Mouse (Mus musculus): Measurements from ENCODE around the gene Tmie. TPM values are rescaled to one million over a fixed set of nuclear protein-coding genes. Genes with fewer than 3 reads are reported as not detected.
A peak's percentile ranks its signal among the peaks of the same experiment; 100 is the strongest.

Gene Tmie
- 0.49 and 0.74 TPM in 2 replicates for polyA plus RNA-seq (2015; fragmentation: Nextera tagmentation; extraction: Ambion mirVana)

DNA sequence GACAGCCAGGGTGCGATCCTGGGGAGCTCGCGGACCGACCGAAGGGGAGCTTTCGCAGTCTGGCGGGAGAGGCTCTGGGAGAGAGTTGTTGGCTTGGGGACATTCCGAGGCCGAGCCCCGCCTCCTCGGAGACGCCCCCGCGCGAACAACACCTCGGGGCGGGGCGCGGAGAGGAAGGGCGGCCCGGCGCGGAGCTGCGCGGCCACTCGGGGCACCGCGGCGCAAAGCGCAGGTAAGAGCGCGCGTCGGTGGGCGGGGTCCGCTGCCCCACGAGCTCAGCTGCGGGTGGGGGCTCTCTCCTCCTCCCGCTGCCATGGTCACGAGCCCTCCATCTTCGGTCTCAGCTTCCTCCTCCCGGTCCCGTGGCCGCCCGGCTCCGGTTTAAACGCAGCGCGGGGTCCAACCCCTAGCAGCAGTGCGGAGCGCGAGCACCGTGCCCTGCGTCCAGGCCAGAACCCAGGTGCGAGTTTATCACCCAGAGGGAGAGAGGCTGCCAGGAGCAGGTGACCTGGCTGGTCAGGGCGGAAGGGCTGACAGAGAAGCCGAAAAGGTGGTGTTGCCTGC is at the start of gene Tmie:
TSS of gene Tmie (minus strand) at position 116 of the 564 bp plus-strand sequence.
- under 1% methylated on average over 52 of the region's 57 CpGs for WGBS
- Histone ChIP-seq H3K9ac (replicated peaks) (peak within 1 kb of the TSS; percentile 54), H3K4me1 (replicated peaks) (peaks cover 18% of the 10 kb centered on the region), H3K27me3 (peaks cover 49% of the 10 kb centered on the region), H3K36me3 (no peaks in the 10 kb centered on the region), H3K4me2 (replicated peaks) (peak within 1 kb of the TSS; percentile 77), H3K4me3 (replicated peaks) (peak within 1 kb of the TSS; percentile 45), H3K9me3 (no peaks in the 10 kb centered on the region), H3K27ac (no peak within 1 kb of the TSS)
- no peak for ATAC-seq

DNA sequence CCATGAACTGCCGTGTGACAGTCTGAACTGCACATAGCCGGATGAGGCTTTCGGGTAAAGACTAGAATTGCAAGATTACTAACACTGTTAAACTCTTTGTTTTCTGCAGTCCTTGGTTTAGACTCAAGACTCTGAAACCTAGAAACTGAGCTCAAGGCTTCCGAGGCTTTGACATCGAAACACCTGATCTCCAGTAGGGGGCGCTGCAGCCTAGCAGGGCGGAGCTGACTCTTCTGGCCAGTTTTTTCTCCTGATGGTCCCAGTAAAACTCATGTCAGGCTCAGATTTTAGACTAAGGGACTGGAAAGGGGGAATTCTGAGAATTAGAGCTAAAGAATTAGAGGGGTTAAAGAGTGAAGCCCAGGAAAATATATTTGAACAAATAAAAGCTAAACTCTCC is 42.8 kb upstream of the Tmie start:
- Histone ChIP-seq H3K4me1 (replicated peaks) (no peaks in the 10 kb centered on the region), H3K36me3 (no peaks in the 10 kb centered on the region), H3K4me2 (replicated peaks) (no peak overlapping the region), H3K4me3 (replicated peaks) (no peak overlapping the region), H3K27me3 (no peaks in the 10 kb centered on the region), H3K9ac (replicated peaks) (no peak overlapping the region), H3K27ac (no peak overlapping the region), H3K9me3 (no peaks in the 10 kb centered on the region)
- WGBS = 18% methylated on average over 7 of the region's 7 CpGs
- ATAC-seq = no peak

DNA sequence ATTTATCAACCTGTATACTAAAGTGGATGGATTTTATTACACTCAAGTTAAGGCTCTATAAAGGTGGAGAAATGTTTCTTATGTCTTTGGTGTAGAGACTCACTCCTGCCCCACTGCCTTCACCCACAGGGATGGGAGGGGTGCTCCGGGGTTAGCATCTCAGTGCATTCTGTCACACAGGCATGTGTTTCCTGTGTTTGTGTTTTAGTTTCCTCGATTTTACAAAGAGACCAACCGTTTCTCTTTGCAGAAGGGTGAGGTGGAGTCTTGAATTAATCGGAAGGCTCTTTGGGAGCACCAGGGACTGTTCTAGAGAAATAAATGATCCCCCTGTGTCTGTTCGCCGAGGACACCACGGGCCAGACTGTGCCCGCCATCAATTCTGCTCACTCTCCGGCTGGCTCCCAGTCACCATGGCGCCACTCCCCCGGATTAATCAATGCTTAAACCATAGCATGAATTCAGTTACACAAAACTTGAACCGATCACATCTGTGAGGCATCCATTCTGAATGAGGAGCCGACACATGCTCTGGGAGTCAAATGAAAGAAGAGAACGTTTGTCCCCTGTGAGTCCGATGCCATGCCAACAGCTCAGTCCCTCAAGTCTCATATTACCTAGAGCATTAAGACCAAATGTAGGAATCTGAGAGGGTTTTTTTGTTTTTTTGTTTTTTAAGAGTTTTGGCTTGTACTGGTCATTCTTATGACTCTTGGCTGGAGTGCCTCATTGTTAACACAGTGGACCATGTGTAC is 40.9 kb upstream of the Tmie start:
- H3K4me2 ChIP-seq (replicated peaks) = no peak overlapping the region
- 59% methylated on average over 15 of the region's 15 CpGs for WGBS
- H3K27me3 ChIP-seq = no peaks in the 10 kb centered on the region
- no peak overlapping the region for H3K4me3 ChIP-seq (replicated peaks)
- H3K36me3 ChIP-seq = no peaks in the 10 kb centered on the region
- H3K27ac ChIP-seq = no peak overlapping the region
- no peak overlapping the region for H3K9ac ChIP-seq (replicated peaks)
- H3K4me1 ChIP-seq (replicated peaks) = no peaks in the 10 kb centered on the region
- no peak for ATAC-seq
- no peaks in the 10 kb centered on the region for H3K9me3 ChIP-seq

DNA sequence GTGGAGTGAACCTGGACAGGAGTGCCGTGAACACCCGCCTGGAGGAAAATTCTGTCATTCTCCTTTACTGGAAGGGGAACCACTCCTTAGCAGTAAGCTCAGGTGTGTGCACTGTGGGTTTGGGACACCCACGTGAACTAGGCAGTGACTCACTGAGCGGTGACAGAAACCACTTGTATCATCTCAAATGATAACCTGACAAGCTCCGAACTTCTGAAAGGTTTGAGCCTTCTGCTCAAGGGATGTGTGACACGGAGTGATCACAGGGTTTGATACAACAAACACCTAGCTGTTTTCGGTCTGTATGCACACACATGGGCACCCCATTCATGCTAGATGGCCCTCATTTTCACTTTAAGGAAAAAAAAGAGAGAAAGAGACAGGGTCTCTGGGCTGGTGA is 36.9 kb upstream of the Tmie start, which contains the start of gene Fam240a:
TSS of gene Fam240a (minus strand) at position 76 of the 400 bp plus-strand sequence.
- Histone ChIP-seq H3K27ac (no peak within 1 kb of the TSS), H3K36me3 (no peaks in the 10 kb centered on the region), H3K9me3 (no peaks in the 10 kb centered on the region), H3K9ac (replicated peaks) (no peak within 1 kb of the TSS), H3K4me2 (replicated peaks) (no peak within 1 kb of the TSS), H3K27me3 (no peaks in the 10 kb centered on the region), H3K4me3 (replicated peaks) (no peak within 1 kb of the TSS), H3K4me1 (replicated peaks) (no peaks in the 10 kb centered on the region)
- 97% methylated on average over 7 of the region's 7 CpGs for WGBS
- no peak for ATAC-seq

DNA sequence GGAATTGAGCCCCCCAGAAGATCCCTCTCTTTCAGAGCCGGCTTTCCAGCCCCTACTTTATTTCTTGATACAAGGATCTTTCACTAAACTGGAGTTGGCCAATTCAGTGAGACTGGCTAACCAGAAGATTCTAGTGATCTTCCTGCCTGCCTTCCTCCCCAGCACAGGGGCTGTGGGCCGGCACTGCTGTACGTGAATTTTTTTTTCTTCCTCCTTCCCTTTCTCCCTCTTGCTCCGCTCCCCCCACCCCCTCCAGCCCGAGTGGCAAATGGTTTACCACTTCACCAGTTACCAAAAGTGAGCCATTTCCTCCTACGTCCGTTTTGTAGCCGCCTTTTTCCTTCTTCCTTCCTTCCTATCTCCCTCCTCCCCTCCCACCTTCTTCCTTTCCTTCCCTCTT is 35.6 kb upstream of the Tmie start:
- Histone ChIP-seq H3K4me1 (replicated peaks) (no peaks in the 10 kb centered on the region), H3K4me3 (replicated peaks) (no peak overlapping the region), H3K9me3 (no peaks in the 10 kb centered on the region), H3K9ac (replicated peaks) (no peak overlapping the region), H3K36me3 (no peaks in the 10 kb centered on the region), H3K4me2 (replicated peaks) (no peak overlapping the region), H3K27ac (no peak overlapping the region), H3K27me3 (no peaks in the 10 kb centered on the region)
- no peak for ATAC-seq
- 74% methylated on average over 8 of the region's 8 CpGs for WGBS

DNA sequence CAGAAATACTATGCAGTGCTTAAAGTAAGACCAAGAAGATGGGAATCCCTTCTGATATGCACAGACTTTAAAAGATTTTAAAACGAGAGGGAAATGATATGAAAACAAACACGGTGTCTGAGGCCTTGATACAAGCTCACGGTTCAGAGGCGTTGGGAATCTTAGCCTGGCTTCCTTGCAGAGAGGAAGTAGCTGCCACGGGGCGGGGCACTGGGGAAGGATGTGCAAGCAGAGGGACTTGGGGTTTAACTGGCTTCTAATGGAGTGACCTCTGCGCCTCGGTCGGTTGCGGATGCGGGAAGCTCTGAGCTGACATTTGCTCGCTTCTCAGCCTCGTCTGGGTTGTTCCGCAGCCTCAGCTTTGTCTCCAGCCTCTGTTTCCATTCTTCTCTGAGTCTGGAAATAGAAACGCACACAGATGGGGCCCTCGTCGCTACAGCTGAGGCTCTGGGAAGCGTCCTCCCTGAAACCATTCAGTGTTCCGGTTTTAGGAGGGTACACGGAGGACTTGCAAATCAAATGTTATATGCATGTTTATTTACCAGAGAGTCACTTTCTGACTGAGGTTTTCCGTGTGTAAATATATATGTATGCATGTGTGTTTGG is 34.8 kb upstream of the Tmie start:
- Histone ChIP-seq H3K36me3 (no peaks in the 10 kb centered on the region), H3K27ac (no peak overlapping the region), H3K27me3 (no peaks in the 10 kb centered on the region), H3K9me3 (no peaks in the 10 kb centered on the region), H3K4me1 (replicated peaks) (no peaks in the 10 kb centered on the region), H3K9ac (replicated peaks) (no peak overlapping the region), H3K4me2 (replicated peaks) (no peak overlapping the region), H3K4me3 (replicated peaks) (no peak overlapping the region)
- 56% methylated on average over 21 of the region's 21 CpGs for WGBS
- ATAC-seq = no peak

DNA sequence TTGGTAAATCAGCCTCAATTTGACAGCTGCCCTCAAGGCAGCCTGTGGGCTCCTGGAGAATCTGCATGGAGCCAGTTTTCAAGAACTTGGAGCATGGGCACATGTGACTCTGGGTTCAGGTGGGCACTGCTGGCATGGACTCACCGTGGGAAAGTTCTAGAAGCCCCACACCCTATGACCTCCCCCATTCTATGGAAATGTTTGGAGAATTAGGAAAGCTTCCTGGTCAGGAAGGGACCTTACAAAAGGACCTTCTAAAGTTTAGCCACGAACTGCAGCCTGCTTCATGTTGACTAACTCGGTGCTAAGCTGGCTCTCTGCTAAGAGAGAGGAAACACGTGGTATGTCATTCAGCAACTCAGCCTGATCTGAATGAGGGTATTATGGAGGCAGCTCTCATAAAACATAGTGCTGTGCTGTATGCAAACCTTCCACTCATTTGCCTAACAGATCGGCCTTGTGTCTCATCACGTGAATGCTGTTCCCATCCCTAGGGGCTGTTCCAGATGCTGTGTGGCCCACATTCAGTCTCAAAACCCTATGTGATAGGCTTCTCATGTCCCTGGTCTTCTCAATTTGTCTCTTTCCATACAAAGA is 29.6 kb upstream of the Tmie start:
- H3K27me3 ChIP-seq = no peaks in the 10 kb centered on the region
- H3K36me3 ChIP-seq = no peaks in the 10 kb centered on the region
- H3K4me3 ChIP-seq (replicated peaks) = no peak overlapping the region
- H3K4me1 ChIP-seq (replicated peaks) = no peaks in the 10 kb centered on the region
- no peak overlapping the region for H3K9ac ChIP-seq (replicated peaks)
- no peak for ATAC-seq
- H3K4me2 ChIP-seq (replicated peaks) = no peak overlapping the region
- H3K9me3 ChIP-seq = no peaks in the 10 kb centered on the region
- H3K27ac ChIP-seq = no peak overlapping the region
- 80% methylated on average over 6 of the region's 6 CpGs for WGBS

DNA sequence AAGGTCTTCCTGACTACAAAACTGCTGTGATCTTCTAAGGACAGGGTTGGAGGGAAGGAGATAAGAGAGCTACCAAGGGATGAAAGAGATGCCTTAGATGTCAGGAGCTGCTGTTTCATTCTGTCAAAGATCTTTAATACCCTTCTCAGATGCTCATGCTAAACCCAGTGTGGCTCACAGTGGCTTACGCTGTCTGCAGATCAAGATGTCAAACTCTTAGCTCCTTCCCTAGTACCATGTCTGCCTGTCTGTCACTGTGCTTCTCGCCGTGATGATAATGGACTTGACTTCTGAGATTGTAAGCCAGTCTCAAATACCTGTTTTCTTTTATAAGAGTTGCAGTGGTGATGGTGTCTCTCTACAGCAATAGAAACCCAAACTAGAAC is 28.7 kb upstream of the Tmie start:
- WGBS = 90% methylated on average over 3 of the region's 3 CpGs

DNA sequence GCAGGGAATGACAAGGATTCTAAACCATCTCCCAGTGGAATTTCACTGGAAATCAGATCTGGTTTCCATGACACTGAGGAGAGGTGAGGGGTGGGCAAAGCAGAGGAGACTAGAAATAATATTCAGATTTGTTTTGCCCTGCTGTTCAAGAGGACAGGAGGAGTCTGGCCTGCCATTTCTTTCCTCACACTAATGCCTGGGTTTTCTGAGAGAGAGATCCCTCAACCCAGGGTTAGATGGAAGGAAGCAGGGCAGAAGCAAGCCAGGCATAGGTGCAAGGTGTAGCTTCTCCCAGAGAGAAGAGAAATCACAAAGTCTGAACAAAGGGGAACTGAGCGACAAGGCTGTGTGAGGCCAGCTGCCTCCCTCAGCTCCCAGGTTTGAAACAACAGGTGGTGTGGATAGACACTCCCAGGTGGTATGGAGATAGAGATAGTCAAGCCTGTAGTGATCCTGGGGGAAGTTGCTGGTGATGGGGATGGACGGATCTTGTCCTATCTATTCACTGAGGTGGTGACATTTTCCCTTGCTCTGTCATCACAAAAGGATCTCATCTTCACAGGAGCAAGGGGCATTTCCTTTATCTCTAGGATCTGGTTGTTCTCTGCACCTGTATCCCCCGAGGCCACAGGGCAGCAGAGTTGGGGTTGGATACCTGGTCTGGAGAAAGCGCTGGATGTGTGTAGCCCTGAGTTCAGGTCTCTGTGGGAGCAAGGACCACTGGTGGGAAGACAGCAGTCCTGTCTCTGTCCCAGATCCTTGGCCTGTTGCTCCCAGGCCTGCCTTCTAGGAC is 28.1 kb upstream of the Tmie start:
- Histone ChIP-seq H3K9me3 (no peaks in the 10 kb centered on the region), H3K4me2 (replicated peaks) (no peak overlapping the region), H3K27ac (no peak overlapping the region), H3K4me1 (replicated peaks) (no peaks in the 10 kb centered on the region), H3K36me3 (no peaks in the 10 kb centered on the region), H3K9ac (replicated peaks) (no peak overlapping the region), H3K27me3 (no peaks in the 10 kb centered on the region), H3K4me3 (replicated peaks) (no peak overlapping the region)
- no peak for ATAC-seq
- 86% methylated on average over 4 of the region's 4 CpGs for WGBS

More for the DNA sequence above, 28.7 kb upstream of the Tmie start:
- Histone ChIP-seq H3K27me3 (no peaks in the 10 kb centered on the region), H3K9ac (replicated peaks) (no peak overlapping the region), H3K4me2 (replicated peaks) (no peak overlapping the region), H3K4me1 (replicated peaks) (no peaks in the 10 kb centered on the region), H3K27ac (no peak overlapping the region), H3K4me3 (replicated peaks) (no peak overlapping the region), H3K9me3 (no peaks in the 10 kb centered on the region), H3K36me3 (no peaks in the 10 kb centered on the region)
- ATAC-seq = no peak

DNA sequence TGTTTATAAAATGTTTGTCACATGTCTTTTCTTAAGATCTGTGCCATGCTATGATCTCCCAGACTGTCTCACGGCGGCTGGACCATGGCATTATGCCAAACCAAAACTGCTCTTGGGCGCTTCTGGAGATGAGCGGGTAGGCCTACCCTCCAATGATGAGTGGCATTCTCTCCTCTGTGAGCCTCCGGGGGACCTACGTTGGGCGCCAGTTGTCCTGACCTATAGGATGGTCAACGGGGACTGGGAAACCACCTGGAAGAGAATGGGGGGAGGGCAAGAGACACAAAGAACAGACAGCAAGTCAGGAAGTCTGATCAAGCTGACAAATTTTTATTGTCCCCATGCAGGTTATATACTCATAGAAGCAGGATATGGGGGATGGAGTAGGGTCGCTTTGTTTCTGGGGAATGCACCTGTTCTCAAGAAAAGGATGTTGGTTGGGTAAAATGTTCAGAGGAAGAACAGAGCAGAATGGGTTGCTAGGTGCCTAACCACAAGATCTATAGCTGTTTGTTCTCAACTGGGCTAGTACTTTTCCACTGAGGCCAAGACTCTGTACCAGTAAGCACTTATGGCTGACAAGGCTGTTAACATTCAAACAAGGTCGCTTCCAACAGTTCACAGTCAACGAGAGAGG is 27.4 kb upstream of the Tmie start:
- Histone ChIP-seq H3K4me3 (replicated peaks) (no peak overlapping the region), H3K27ac (no peak overlapping the region), H3K4me2 (replicated peaks) (no peak overlapping the region), H3K27me3 (no peaks in the 10 kb centered on the region), H3K4me1 (replicated peaks) (no peaks in the 10 kb centered on the region), H3K9me3 (no peaks in the 10 kb centered on the region), H3K36me3 (no peaks in the 10 kb centered on the region), H3K9ac (replicated peaks) (no peak overlapping the region)
- WGBS = 91% methylated on average over 11 of the region's 11 CpGs
- no peak for ATAC-seq

DNA sequence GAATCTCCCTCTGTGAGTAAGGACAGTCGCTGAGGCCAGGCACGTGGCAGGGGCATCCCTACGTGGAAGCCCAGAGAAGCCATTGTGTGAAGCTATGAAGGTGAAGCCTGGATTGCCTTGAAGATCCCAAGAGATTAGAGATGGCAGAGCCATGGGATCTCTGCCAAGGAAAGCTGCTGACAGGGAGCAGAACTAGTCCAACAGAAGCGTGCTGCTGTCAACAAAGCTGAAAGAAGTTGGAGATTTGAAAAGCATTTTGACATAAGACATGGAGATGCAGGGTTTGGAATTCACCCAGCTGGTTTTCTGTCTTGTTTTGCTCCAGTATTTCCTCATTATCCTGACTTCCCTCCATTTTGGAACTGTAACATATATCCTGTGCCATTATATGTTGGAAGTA is 22.4 kb upstream of the Tmie start:
- 90% methylated on average over 4 of the region's 4 CpGs for WGBS

More for the DNA sequence above, 22.4 kb upstream of the Tmie start:
- Histone ChIP-seq H3K9me3 (no peaks in the 10 kb centered on the region), H3K4me3 (replicated peaks) (no peak overlapping the region), H3K27me3 (no peaks in the 10 kb centered on the region), H3K4me2 (replicated peaks) (no peak overlapping the region), H3K4me1 (replicated peaks) (no peaks in the 10 kb centered on the region), H3K36me3 (no peaks in the 10 kb centered on the region), H3K9ac (replicated peaks) (no peak overlapping the region), H3K27ac (no peak overlapping the region)
- no peak for ATAC-seq
